Mouse (Mus musculus): ENCODE results near the gene Usp18. TPM values are rescaled to one million over a fixed set of nuclear protein-coding genes. Genes with fewer than 3 reads are reported as not detected.

Gene Usp18
- total RNA-seq, 2 experiments from 2014 or later = 0.20 to 0.47 TPM

DNA sequence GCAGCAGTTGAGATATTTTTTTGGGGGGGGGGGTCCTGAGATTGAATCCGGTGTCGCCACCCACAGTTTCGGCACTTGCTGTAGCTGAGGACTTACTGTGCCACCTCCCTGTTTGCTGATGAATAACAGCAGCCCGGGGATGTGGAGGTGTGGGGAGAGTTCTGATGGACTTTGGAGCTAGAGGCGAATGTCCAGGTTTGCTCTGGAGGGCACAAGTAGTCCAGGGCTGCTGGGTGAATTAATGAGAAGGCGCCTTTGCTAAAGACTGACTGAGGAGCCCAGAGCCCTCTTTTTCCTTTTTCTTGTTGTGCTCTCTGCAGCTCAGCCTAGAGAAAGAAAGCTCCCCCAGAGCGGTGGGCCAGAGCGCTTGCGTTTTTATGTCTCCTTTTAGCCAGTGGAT lies 58.9 kb downstream of the Usp18 start:
- no peak for DNase-seq

DNA sequence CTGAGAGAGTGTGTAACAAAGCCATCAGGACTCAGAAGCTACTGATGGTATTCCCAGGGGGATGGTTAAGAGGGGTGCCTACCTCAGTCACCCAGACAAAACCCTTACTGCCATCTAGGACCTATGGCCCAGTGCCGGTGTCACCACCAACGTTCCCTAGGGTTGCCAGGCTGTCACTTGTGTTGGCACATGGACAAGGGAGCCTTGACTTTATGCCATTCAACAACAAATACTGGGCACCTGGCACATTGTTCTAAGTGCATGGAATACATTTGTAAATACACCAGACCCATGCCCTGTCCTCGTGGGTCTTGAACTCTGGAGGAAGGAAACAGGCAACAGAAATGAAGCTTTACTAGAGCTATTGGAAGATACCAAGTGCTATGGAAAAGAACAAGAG lies 59.9 kb downstream of the Usp18 start:
- DNase-seq = no peak

DNA sequence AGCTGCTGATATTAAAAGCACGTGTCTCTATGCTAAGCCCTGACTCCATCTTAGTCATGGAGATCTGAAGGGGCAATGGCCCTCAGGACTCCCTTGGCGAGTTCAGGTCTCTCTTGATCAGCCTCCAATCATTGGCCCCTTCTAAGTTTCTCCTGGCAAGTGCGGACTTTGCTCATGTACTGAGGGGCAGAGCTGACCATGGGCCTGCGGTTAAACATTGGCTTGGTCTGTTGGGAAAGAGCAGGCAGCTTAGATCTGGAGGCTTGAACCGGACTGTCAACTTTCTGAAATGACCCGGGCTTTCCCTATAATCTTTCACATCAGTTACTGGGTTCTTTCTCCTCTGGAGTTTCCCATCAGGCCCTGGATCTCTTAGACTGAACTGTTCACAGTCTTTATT lies 65.3 kb downstream of the Usp18 start:
- no peak for DNase-seq

DNA sequence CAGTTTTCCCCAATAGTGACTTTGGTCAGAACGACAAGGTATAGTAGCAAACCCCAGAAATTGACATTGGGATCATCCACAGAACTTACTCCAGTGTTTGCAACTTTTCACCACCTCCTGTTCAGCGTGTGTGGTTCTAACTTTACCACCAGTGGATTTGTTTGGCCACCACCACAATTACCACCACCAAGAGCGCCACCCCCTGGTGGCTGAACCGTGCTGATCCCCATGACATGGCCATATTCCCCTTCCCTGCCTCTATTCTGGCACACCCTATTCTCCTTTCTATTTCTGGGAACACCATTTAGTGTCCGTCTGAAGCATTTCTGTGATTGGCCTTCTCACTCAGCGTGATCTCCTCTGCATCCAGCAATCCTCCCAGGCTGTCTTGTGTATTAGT lies 73.4 kb downstream of the Usp18 start:
- DNase-seq = no peak

Other genes with a start within 250 kb of the Usp18 start
- 100 to 1,000 TPM in 1 of 2 experiments, 10 to 100 TPM in 1; 88.3 to 103 TPM for gene Mical3, start 114.9 kb upstream of the Usp18 start, total RNA-seq (2021)
- gene Pex26, start 62.2 kb upstream of the Usp18 start, total RNA-seq (2021) = 10 to 100 TPM; 11.6 to 11.9 TPM
- gene Tuba8, start 35.2 kb upstream of the Usp18 start, total RNA-seq (2021) = 1 to 10 TPM; 4.9 to 6.9 TPM
- gene Slc6a13, start 54.3 kb downstream of the Usp18 start, total RNA-seq (2021) = 10 to 100 TPM in 1 of 2 experiments, 1 to 10 TPM in 1; 8.4 to 11.5 TPM
- gene Slc6a12, start 97.2 kb downstream of the Usp18 start, total RNA-seq (2021) = 1 to 10 TPM; 2.3 to 3.8 TPM
- gene Iqsec3, start 227.8 kb downstream of the Usp18 start, total RNA-seq (2021) = 100 to 1,000 TPM; 120 to 131 TPM